Mouse (Mus musculus) adrenal gland, postnatal 4 days (tissue): ENCODE results near the gene Ehd3. TPM values are rescaled to one million over a fixed set of nuclear protein-coding genes. Genes with fewer than 3 reads are reported as not detected.

ENCODE experiments used
- DNase-seq, 2 experiments: peaks; one replicate each; pipeline ENCODE4 v3.0.0; 2021 to 2022; ENCODE audit warnings: low spot score in 2 of 2, mixed read lengths in 2 of 2
- total RNA-seq, 2 experiments: library from RNA; stranded (reverse); gene quantifications; 2 replicates each; pipeline ENCODE4 v1.2.3; 2021

Ehd3 gene
- total RNA-seq, 2 experiments from 2014 or later, result 43.6 to 49.5 TPM

GRCm38 (mm10) chr17:73879262-73879916 lies 75.5 kb downstream of the Ehd3 start:
- no peak for DNase-seq

DNA sequence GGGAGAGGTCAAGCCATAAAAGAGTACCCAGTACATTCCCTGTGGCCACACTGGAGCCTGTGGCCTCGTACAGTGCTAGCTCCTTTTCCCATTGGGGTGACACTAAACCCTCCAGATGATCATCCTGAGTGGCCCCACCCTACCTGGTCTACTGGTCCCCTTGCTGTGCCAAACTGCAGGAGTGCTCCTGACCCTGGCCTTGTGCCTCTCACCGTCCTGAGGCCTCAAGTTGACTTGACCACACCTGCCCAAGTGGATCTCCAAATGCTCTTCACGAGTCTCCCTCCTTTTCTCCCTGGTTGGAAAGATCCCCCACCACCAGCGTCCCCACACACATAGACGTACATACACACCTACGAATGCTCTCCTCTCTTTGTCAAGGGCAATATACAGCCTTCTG lies 76.4 kb downstream of the Ehd3 start:
- no peak for DNase-seq

DNA sequence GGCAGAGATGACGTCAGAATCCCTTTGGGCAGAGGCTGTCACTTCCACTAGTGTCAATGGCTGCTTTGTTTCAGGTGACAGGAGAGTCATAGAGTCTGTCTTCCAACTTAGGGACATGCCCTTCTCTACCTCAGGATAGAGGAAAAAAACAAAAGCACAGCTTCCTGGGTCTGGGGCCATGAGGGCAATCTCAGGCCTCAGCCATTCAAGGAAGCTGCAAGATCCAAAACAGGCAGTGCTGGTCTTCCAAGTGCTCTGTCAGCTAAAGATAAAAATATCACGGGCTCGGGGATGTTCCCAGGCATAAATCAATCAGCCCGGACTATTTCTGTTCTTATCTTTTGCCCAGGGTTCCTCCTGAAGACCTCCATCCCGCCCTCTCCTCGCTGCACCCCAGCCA lies 77.4 kb downstream of the Ehd3 start:
- no peak for DNase-seq

Other genes starting within 250 kb of the Ehd3 start
- gene Galnt14, start 93.7 kb upstream of the Ehd3 start, total RNA-seq, result 1 to 10 TPM; 2.3 to 6.5 TPM
- gene Xdh, start 146.1 kb downstream of the Ehd3 start, total RNA-seq, result 10 to 100 TPM; 87.1 to 92.1 TPM
- gene Srd5a2, start 243.8 kb downstream of the Ehd3 start, total RNA-seq, result 10 to 100 TPM; 39.2 to 40.9 TPM